Mouse (Mus musculus): ENCODE data around the gene Zfp382. TPM values are rescaled to one million over a fixed set of nuclear protein-coding genes. Genes with fewer than 3 reads are reported as not detected.
"Not testable (repeated sequence)": the region's sequence is repeated elsewhere in the genome, so short reads cannot be mapped to it uniquely, and the experiment has no call there.

The Zfp382 gene
- polyA plus RNA-seq, 1 experiment from 2014 or later, result 13.4 TPM

DNA sequence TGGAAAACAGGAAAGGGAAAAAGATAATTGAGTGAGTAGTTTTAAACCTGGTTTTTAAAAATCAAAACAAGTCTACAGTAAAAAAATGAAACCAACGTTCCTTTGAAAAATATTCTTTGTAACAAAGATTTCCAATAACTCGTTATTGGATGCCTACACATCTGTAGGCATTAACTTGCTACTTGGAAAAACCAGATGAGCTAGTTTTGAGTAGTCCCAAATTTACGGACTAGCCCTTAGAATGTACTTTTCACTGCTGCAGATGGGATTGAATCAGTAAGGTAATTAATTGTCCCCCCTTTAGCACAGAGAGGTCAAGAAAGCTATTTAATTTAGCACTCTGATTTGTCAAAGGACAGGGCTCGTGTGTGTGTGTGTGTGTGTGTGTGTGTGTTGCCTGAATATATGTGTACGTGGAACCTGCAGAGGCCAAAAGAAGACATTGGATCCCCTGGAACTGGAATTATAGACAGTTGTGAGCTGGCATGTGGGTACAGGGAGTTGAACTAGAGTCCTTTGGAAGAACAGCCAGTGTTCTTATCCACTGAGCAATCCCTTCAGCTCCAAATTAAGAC, 26.1 kb upstream of the Zfp382 start:
- WGBS, result 4% methylated on average over 5 of the region's 5 CpGs
- ATAC-seq (ENCODE audit: low read depth), result no peak
- Histone ChIP-seq H3K27ac (replicated peaks) (peak overlapping the region; percentile 98), H3K9ac (peak overlapping the region; percentile 88), H3K36me3 (peaks cover 34% of the 10 kb centered on the region), H3K27me3 (no peaks in the 10 kb centered on the region), H3K4me1 (replicated peaks) (peaks cover 29% of the 10 kb centered on the region), H3K9me3 (no peaks in the 10 kb centered on the region), H3K4me2 (peak overlapping the region; percentile 84), H3K4me3 (peak overlapping the region; percentile 62)

DNA sequence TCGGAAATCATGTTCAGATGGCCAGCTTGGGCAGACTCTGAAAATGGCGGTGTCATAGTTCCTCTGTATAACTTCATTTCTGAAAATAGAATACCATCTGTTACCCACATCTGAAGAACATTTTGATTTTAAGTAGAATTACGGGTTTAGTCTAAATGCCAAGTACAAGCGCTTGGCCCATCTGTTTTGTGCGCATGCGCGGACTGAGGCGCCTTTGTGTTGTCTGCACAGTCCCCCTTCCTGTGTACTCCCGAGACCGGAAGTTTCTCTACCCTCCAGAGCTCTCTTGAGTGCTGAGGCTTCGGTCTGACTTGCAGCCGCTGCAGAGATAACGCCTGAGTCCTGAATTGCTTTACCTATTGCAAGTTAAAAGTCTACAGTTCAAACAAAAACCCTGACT, 22.4 kb upstream of the Zfp382 start:
- WGBS, result 96% methylated on average over 13 of the region's 13 CpGs
- H3K36me3 ChIP-seq, result peaks cover 65% of the 10 kb centered on the region
- no peak overlapping the region for H3K4me3 ChIP-seq

DNA sequence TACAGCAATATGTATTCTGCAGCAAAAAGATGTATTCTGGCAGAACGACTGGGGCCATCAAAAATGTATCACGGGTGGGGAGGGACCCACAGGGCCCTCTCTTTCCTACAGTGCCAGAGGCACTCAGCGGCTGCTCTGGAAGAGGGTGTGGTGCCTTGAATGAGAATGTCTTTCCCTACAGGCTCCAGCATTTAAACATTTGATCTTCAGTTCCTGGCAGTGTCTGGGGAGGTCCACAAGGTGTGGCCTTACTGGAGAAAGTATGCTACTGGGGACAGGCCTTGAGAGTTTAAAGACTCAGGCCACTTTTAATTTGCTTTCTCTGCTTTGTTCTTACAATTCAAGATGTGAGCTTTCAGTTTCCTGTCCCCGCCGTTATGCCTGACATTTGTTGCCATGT, 5.7 kb upstream of the Zfp382 start:
- no peak for ATAC-seq (ENCODE audit: low read depth)
- Histone ChIP-seq H3K27ac (replicated peaks) (no peak overlapping the region), H3K9me3 (0 out of 2 replicates have a peak, but pooled peaks cover 6% of the 10 kb centered on the region), H3K4me3 (no peak overlapping the region), H3K4me2 (no peak overlapping the region), H3K9ac (no peak overlapping the region), H3K36me3 (no peaks in the 10 kb centered on the region), H3K27me3 (no peaks in the 10 kb centered on the region), H3K4me1 (replicated peaks) (peaks cover 1% of the 10 kb centered on the region; the same call in 1 of the 2 replicates)
- 97% methylated on average over 5 of the region's 5 CpGs for WGBS

More for the DNA sequence above, 22.4 kb upstream of the Zfp382 start:
- H3K27me3 ChIP-seq, result no peaks in the 10 kb centered on the region
- no peak overlapping the region for H3K9ac ChIP-seq
- no peak for ATAC-seq (ENCODE audit: low read depth)
- H3K4me2 ChIP-seq, result no peak overlapping the region
- H3K27ac ChIP-seq (replicated peaks), result no peak overlapping the region
- H3K9me3 ChIP-seq, result peaks cover 18% of the 10 kb centered on the region
- H3K4me1 ChIP-seq (replicated peaks), result peaks cover 21% of the 10 kb centered on the region

DNA sequence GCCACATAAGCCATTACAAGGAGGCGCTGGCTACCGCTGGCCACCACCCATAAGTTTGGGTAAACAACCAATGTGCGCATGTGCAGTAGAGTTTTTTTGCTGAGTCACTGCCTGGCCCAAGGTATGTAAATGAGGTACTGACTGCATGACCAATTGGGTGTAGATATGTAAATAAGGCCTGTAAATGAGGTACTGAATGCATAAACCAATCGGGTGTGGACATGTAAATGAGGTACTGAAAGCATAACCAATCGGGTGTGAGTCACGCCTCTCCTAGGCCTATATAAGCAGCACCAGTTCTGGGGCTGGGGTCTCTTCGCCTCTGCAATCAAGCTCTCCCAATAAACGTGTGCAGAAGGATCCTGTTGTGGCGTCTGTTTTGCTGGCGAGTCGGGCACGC, 3.8 kb upstream of the Zfp382 start:
- not testable (repeated sequence) for H3K9ac ChIP-seq; H3K4me3 ChIP-seq; ATAC-seq (ENCODE audit: low read depth); H3K9me3 ChIP-seq; H3K36me3 ChIP-seq; H3K4me1 ChIP-seq (replicated peaks); H3K27me3 ChIP-seq; H3K4me2 ChIP-seq; H3K27ac ChIP-seq (replicated peaks)
- 94% methylated on average over 12 of the region's 12 CpGs for WGBS

DNA sequence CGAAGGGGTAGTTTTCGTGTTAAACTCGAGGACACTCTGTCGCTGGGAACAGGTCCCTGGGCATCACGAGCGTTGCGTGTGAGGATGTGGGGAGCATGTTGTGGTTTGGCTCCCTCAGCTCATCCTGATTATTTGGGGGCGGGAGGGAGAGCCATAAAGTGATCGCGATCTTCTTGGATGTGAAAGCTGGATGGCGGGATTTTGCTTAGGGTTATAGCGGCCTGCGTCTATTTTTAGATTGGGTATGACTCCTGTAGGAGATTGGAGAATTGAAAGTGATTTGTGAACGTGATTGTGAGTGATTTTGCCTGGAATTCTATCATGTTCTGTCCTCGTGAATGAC, 417 bp downstream of the Zfp382 start:
- peaks cover 13% of the 10 kb centered on the region for H3K4me1 ChIP-seq (replicated peaks)
- peak; percentile 12; the same call in 1 of the 2 replicates for ATAC-seq (ENCODE audit: low read depth)
- H3K27me3 ChIP-seq, result no peaks in the 10 kb centered on the region
- peak overlapping the region; percentile 77 for H3K4me3 ChIP-seq
- peak overlapping the region; percentile 81 for H3K9ac ChIP-seq
- H3K9me3 ChIP-seq, result no peaks in the 10 kb centered on the region
- WGBS, result 5% methylated on average over 15 of the region's 15 CpGs
- peak overlapping the region; percentile 83 for H3K27ac ChIP-seq (replicated peaks)
- peak overlapping the region; percentile 68 for H3K4me2 ChIP-seq
- peaks cover 18% of the 10 kb centered on the region for H3K36me3 ChIP-seq

DNA sequence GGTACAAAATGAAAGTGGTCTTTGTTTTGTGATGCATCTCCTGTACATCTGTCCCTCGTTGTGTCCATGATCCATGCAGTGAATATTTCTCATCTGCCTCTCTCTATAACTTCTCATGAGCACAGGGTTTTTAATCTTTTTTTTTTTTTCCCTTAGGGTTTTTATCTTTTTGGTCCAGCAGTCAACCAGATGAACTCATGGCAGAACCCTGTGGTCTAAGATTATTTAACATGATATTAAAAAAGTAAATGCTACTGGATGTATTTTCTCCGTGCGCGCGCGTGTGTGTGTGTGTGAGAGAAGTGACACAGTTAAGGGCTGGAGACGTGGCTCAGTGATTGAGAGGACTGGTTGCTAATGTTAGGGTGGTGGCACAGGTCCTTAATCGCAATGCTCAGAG, 8.2 kb downstream of the Zfp382 start:
- no peak for ATAC-seq (ENCODE audit: low read depth)
- H3K27ac ChIP-seq (replicated peaks), result no peak overlapping the region
- H3K4me1 ChIP-seq (replicated peaks), result no peaks in the 10 kb centered on the region
- H3K27me3 ChIP-seq, result no peaks in the 10 kb centered on the region
- peaks cover 11% of the 10 kb centered on the region; the same call in 1 of the 2 replicates for H3K9me3 ChIP-seq
- H3K4me3 ChIP-seq, result no peak overlapping the region
- H3K36me3 ChIP-seq, result peaks cover 90% of the 10 kb centered on the region
- no peak overlapping the region for H3K4me2 ChIP-seq
- no peak overlapping the region for H3K9ac ChIP-seq
- WGBS, result 96% methylated on average over 8 of the region's 8 CpGs

DNA sequence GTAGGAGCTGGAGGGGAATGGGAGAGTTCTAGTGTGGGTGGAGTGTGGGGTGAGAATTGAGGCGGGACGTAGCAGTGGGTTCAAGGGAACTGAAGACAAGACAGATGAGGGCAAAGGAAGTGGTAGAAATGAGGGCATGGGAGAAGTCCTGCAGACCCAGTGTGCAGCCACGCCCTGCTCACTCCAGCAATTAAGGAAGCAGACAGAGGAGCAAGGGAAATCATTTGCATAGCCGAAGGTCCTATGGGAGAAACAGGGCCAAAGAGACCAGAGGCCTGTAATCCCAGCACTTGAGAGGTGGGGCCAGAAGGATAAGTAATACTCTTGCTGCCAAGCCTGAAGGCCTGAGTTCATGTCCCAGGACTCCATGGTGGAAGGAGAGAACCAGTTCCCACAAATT, 10.7 kb downstream of the Zfp382 start:
- Histone ChIP-seq H3K27me3 (no peaks in the 10 kb centered on the region), H3K36me3 (peaks cover 93% of the 10 kb centered on the region), H3K4me2 (no peak overlapping the region), H3K9me3 (peaks cover 11% of the 10 kb centered on the region; the same call in 1 of the 2 replicates), H3K4me3 (no peak overlapping the region), H3K4me1 (replicated peaks) (no peaks in the 10 kb centered on the region), H3K9ac (no peak overlapping the region), H3K27ac (replicated peaks) (no peak overlapping the region)
- ATAC-seq (ENCODE audit: low read depth), result no peak
- 94% methylated on average over 4 of the region's 4 CpGs for WGBS

DNA sequence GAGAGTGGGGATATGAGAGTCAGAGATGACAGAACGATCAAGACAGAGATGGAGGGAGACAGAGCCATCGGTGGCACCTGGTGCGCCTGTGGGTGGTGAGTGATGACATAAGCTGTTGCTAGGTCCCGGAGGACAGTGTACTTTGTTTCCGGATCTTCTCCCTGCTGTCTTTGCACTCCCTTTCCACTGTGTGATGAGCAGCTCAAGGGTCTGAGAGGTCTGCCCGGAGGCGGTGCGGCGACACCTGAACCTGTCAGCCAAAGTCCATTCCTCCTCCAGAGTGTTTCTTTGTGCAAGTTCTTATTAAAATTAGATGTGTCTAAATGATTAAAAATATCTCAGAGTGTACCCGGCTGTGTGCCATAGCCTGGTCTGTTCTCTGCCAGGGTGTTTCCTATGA, 15.1 kb downstream of the Zfp382 start:
- ATAC-seq (ENCODE audit: low read depth), result no peak
- Histone ChIP-seq H3K9me3 (peaks cover 11% of the 10 kb centered on the region; the same call in 1 of the 2 replicates), H3K4me3 (no peak overlapping the region), H3K36me3 (peaks cover 87% of the 10 kb centered on the region), H3K27me3 (no peaks in the 10 kb centered on the region), H3K4me2 (no peak overlapping the region), H3K9ac (no peak overlapping the region), H3K4me1 (replicated peaks) (no peaks in the 10 kb centered on the region), H3K27ac (replicated peaks) (no peak overlapping the region)
- 95% methylated on average over 10 of the region's 10 CpGs for WGBS

DNA sequence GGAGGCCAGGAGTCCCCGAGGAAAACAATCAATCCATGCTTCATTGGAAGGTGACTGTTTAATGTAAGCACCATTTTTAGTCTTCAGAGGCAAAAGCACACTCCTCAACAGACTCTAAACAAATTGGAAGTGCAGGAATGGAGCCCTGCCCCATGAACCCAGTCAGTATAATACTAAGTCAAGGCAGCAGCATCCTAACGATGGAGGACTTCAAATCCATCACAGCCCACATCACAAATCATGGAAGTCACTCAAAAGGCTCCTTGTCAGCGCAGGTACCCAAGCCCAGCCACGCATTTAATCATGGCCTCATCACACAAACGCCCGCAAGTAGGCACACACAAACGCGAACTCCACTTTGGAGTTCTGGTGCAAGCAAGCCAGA, 21.4 kb downstream of the Zfp382 start:
- WGBS, result 13% methylated on average over 8 of the region's 8 CpGs
- peak; percentile 42 for ATAC-seq (ENCODE audit: low read depth)

DNA sequence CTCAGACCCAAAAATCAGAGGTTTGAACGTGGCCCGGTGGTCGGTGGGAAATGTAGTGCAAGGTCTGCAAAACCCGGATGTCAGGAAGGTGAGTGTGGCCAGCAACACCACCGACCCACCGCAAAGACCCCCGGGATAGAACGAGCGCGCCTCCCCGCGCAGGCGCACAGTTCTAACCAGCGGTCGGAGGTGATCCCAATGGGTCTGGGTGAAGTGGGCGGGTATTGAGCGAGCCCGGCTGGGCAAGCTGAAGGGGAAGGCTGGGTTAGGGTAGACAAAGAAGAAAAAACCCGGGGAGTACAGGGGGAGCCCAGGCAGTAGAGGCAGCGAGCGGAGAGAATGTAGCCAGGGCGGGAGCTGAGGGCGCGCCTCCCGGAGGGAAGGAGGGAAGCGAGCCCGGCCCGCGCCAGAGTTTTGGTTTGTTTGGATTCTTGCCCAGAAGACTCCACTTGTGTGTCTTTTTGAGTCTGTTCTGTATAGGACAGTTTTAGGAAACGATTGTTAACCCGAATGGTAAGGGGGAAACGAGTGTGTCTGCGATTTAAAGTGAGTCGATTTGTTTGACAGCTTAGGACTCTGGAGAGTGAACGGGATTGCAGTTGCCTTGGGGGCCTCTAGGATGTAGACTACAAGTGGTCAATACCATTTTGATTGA, 21.9 kb downstream of the Zfp382 start:
- Histone ChIP-seq H3K27me3 (no peaks in the 10 kb centered on the region), H3K4me2 (peak overlapping the region; percentile 63), H3K4me3 (peak overlapping the region; percentile 57), H3K4me1 (replicated peaks) (peaks cover 5% of the 10 kb centered on the region), H3K9ac (peak overlapping the region; percentile 76), H3K9me3 (peaks cover 24% of the 10 kb centered on the region), H3K36me3 (peaks cover 48% of the 10 kb centered on the region), H3K27ac (replicated peaks) (peak overlapping the region; percentile 85)
- ATAC-seq (ENCODE audit: low read depth), result peak; percentile 96
- 2% methylated on average over 35 of the region's 35 CpGs for WGBS

More for the DNA sequence above, 21.4 kb downstream of the Zfp382 start:
- Histone ChIP-seq H3K9ac (peak overlapping the region; percentile 76), H3K27ac (replicated peaks) (peak overlapping the region; percentile 85), H3K27me3 (no peaks in the 10 kb centered on the region), H3K4me3 (peak overlapping the region; percentile 57), H3K4me1 (replicated peaks) (peaks cover 5% of the 10 kb centered on the region), H3K36me3 (peaks cover 48% of the 10 kb centered on the region), H3K9me3 (peaks cover 19% of the 10 kb centered on the region), H3K4me2 (peak overlapping the region; percentile 63)

DNA sequence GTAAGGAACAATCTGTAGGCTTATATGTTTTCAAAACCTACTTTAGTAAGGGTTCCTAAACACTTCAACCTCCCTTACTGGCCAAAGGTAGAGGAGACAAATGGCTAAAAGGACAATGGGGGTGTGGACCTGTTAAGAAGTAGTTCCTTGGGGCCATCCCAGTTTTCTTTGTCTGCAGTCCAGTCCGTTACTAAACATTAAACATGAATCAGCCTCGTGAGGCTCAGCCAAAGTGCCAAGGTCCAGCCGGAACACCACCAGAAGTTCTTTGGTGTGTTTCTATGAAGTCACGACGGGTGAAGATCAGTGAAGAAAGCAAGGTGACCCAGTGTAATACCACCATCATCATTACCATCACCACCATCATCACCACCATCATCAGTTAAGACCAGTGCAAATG, 25.3 kb downstream of the Zfp382 start:
- no peak for ATAC-seq (ENCODE audit: low read depth)
- Histone ChIP-seq H3K27me3 (no peaks in the 10 kb centered on the region), H3K27ac (replicated peaks) (no peak overlapping the region), H3K9ac (no peak overlapping the region), H3K4me3 (no peak overlapping the region), H3K4me1 (replicated peaks) (peaks cover 5% of the 10 kb centered on the region), H3K36me3 (peaks cover 53% of the 10 kb centered on the region), H3K9me3 (peaks cover 54% of the 10 kb centered on the region), H3K4me2 (no peak overlapping the region)
- 93% methylated on average over 5 of the region's 5 CpGs for WGBS

DNA sequence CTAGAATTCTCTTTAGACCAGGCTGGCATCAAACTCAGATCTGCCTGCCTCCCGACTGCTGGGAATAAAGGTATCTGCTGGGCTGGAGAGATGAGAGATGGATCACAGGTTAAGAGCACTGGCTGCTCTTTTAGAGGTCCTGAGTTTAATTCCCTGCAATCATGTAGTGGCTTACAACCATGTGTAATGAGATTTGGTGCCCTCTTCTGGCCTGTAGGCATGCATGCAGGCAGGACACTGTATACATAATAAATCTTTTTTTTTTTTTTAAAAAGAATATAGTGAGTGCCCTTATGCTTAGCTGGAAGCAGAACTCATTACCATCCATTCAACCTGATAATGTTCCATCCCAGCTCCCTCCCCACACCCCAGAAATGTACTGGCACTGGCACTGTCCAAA, 32.3 kb downstream of the Zfp382 start:
- peaks cover 77% of the 10 kb centered on the region for H3K36me3 ChIP-seq
- 89% methylated on average over 1 of the region's 1 CpGs for WGBS

DNA sequence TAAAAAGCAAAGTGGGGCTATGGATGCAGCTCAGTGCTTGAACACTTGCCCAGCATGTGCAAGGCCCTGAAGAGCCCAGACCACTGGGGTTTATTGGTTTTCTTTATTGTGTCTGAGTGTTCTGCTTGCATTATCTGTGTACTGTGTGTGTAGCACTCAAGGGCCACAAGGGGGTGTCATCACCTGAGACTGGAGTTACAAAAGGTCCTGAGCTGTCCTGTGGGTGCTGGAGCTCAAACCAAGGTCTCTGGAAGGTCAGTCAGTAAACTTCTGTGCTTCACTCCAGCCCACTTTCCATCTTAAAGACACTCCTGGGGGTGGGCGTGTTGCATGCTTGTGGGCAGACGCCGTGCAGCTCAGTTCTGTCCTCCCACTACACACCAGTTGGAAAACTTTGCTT, 33.8 kb downstream of the Zfp382 start:
- peaks cover 83% of the 10 kb centered on the region for H3K9me3 ChIP-seq
- ATAC-seq (ENCODE audit: low read depth), result no peak

More for the DNA sequence above, 32.3 kb downstream of the Zfp382 start:
- Histone ChIP-seq H3K4me1 (replicated peaks) (no peaks in the 10 kb centered on the region), H3K4me3 (no peak overlapping the region), H3K4me2 (no peak overlapping the region), H3K9ac (no peak overlapping the region), H3K9me3 (peaks cover 86% of the 10 kb centered on the region), H3K27ac (replicated peaks) (no peak overlapping the region), H3K27me3 (no peaks in the 10 kb centered on the region)
- no peak for ATAC-seq (ENCODE audit: low read depth)

More for the DNA sequence above, 33.8 kb downstream of the Zfp382 start:
- Histone ChIP-seq H3K36me3 (peaks cover 77% of the 10 kb centered on the region), H3K4me1 (replicated peaks) (no peaks in the 10 kb centered on the region), H3K27ac (replicated peaks) (no peak overlapping the region), H3K27me3 (no peaks in the 10 kb centered on the region), H3K4me2 (no peak overlapping the region), H3K9ac (no peak overlapping the region), H3K4me3 (no peak overlapping the region)
- 99% methylated on average over 3 of the region's 3 CpGs for WGBS
